Mouse (Mus musculus) cerebellum, adult 2 months (tissue): Measurements from ENCODE around the gene Eml6.

ENCODE experiments used
- CTCF ChIP-seq: fragments of 200-500 bp; IDR thresholded peaks from 2 replicates; pipeline ENCODE4 v1.5.1; 2011; ENCODE audit warnings: low read depth, mild to moderate bottlenecking, control low read depth, low read length, moderate library complexity, borderline replicate concordance; ENCODE audit not compliant: insufficient read depth
- POLR2A ChIP-seq: fragments of 200-500 bp; IDR thresholded peaks from 2 replicates; pipeline ENCODE4 v1.6.1; 2011; ENCODE audit warnings: low read length, control low read depth, borderline replicate concordance; ENCODE audit not compliant: insufficient read depth

DNA sequence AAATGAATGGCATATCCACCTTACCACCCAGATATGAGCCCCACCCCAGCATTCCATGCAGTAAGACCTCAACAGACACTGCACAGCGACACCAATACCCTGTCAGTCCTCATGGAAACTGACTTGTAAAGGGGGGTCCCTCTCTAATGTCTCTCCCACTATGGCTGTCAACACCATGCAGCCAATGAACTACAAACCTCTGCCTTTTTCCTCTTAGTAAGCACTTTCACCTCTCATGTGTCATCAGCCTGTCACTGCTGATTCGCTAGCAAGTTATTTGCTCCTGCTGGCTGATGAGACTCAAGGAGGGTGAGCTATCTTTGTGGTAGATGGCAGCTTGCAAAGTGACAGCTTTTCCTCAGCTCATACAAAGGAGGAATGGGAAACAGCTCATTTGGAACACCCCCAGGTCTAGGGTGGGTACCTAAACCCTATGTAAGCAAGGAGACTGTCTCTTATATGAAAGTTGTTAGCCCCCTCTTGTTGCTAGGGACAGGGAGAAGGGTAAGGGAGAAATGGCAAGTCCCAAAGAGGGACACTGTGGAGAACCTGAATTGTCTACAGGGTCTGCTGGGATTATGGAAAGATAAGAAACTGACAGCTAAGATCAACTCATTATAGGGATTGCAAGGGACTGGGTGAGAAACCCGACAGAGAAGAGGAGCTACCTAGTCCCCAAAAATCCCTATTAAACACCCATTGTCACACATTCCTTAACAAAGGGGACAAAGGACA, 255.0 kb downstream of the Eml6 start:
- TF ChIP-seq POLR2A (no peak), CTCF (no peak)
